Mouse (Mus musculus) adrenal gland, postnatal 4 days (tissue): ENCODE results near the gene Sod2. TPM values are rescaled to one million over a fixed set of nuclear protein-coding genes. Genes with fewer than 3 reads are reported as not detected.
"Not testable (repeated sequence)": the region's sequence is repeated elsewhere in the genome, so short reads cannot be mapped to it uniquely, and the experiment has no call there.

Source experiments
- DNase-seq, 2 experiments: peaks; one replicate each; pipeline ENCODE4 v3.0.0; 2021 to 2022; ENCODE audit warnings: low spot score in 2 of 2, mixed read lengths in 2 of 2
- total RNA-seq, 2 experiments: library from RNA; stranded (reverse); gene quantifications; 2 replicates each; pipeline ENCODE4 v1.2.3; 2021

Sod2 gene
- total RNA-seq, 2 experiments from 2014 or later: 278 to 301 TPM

DNA sequence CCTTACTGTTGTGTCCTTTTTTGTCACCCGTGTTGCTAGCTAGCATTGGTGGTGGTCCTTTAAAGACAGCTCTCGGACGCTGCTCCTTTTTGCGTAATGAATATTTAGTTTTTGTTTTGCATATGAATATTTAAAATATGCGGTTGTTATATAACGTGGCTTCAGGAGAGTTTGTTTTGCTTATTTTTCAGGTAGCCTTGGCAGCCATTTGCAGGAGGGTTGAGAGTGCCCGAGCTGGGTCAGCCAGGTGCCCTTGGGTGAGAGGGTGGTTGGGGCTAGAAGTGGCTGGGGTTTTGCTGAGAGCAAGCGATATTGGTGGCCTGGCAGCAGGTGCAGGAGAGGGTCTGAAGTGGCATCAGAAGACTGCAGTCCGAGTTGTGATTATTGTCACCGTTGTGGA is 1.9 kb downstream of the Sod2 start:
- no peak for DNase-seq

DNA sequence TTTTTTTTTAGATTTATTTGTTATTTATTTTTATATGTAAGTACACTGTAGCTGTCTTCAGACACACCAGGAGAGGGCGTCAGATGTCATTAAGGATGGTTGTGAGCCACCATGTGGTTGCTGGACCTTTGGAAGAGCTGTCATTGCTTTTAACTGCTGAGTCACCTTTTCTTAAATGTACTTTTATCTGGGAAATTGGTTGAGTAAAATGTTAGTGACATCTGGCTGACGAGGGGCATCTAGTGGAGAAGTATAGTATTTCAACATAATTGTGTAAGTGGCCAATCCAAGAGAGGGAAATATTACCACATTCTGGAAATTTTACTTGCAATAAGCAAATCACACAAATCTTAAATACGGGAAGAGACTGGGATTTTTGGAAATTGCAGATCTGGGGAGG is 3.2 kb downstream of the Sod2 start:
- DNase-seq: no peak

DNA sequence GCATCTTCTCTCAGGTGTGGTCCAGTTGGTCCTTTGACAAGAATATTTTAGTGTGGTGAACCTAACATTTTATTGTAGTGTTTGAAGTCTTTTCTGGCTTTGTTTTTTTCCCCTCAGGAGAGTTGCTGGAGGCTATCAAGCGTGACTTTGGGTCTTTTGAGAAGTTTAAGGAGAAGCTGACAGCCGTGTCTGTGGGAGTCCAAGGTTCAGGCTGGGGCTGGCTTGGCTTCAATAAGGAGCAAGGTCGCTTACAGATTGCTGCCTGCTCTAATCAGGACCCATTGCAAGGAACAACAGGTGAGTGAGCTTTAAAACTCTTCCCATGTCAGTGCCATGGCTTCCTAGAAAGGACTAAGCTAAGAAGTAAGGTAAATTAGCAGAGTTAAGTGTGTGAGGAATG is 6.7 kb downstream of the Sod2 start:
- DNase-seq: no peak

DNA sequence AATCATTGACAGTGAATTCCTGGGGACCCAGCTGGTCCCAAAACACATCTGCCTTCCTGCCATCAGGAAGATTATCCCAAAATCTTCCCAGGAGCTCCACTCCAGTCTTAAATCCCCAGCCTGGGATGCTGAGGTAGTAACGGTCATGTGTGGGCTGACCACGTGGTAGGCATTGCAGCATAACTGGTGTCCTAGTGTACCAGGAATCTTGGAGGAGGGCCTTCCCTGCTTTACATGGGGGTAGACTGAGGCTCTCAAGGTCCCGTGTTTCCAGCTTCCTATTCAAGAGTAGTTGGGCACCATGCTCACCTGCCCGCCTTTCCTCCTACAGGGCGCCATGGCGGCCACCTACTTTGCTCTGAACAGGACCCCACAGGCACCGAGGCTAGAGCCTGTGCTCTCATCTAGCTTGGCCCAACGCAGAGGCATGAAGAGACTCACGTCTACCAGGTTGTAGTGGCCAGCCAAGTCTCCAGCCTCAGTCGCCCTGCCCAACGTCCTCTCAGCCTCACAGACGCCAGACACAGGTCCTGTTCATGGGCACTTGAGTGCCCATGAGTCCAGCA is 30.1 kb downstream of the Sod2 start:
- DNase-seq: not testable (repeated sequence)

DNA sequence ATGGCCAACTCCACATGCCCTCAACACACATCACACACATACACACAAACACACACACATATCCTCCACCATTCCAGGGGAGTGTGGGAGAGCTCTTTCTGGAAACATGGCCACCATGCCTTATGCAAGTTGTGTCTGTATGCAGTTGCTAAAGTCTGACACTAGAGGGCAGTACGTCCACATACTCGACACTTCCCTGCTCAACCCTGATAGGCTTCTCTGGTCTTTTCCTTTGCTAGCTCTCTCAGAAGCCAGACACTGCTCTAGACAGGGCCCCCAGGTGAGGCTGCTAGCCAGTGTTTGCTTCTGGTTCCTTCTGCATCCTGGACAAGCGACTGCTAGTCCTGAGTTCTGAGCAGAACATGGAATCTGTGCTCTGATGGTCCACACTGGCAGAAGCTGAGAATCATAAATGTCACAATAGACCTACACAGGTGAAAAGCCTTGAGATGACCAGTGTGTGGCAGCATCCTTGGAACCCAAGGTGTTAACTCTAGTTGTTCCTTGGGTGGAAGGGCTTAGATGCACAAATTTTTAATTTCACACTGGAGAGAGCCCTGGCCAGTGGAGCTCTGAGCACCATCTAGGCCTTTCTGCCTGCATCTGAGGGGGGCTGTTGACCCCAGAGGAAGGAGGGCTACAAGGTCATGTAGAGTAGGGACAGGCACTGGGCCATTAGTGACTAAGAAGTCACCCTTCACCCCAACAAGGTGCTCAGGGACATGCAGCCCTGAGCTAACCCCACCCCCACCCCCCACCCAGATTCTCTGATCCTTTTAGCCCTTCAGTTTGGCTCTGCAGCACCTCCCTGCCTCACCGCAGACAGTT is 37.4 kb downstream of the Sod2 start:
- not testable (repeated sequence) for DNase-seq

DNA sequence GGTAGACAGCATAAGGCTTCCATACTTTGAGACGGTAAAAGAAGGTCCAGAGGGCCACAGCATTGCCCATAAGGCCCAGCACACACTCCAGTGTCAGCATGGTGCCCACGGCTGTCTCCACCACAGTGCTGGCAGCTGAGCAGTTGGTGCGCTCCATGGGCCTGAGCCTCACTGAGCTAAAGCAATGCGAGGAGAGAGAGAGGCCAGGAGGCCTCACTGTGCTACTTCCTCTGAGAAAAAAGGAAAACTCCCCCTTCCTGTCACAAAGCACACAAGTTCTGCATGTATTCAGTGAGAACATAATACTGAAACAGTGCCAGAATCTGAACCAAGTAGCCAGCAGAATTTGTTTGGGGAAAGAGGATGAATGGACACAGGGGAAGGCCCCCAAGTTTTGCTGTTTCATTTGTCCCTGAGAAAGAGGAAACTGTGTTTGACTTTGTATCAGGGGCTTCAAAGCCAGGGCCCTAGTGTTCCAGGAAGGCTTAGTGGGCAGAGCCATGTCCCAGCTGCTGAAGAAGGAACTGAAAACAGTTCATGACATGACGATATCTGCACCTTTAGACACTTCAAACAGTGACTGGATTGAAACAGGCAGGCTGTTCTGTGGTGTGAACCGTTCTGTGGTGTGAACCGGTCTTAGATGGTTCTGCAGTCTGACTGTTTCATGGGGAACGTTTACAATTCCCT is 45.6 kb downstream of the Sod2 start, which contains the start of gene Gpr31b:
Gene Gpr31b, minus strand, starts transcription at position 173 of the 690 bp plus-strand sequence.
- not testable (repeated sequence) for DNase-seq

DNA sequence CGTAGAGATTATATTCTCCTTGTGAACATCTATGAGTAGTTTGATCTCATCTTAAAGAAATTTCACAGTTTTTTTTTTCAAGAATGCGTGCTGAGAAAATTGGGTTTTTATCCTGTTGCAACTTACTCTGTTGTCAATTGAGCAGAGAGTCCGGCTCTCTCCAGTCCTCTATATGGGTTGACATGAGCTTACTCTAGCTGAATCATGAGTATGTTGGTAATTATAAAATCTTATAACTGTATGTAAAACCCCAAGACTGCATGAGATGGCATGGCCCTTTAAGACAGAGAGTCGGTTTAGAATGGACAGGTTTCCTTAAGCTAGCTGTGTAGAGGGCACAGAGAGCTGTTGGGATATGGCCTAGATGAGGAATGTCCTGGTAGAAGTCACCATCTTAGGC is 54.2 kb downstream of the Sod2 start, which contains the start of gene Tcp10b:
Gene Tcp10b, plus strand, starts transcription at position 301 of the 400 bp plus-strand sequence.
- not testable (repeated sequence) for DNase-seq

DNA sequence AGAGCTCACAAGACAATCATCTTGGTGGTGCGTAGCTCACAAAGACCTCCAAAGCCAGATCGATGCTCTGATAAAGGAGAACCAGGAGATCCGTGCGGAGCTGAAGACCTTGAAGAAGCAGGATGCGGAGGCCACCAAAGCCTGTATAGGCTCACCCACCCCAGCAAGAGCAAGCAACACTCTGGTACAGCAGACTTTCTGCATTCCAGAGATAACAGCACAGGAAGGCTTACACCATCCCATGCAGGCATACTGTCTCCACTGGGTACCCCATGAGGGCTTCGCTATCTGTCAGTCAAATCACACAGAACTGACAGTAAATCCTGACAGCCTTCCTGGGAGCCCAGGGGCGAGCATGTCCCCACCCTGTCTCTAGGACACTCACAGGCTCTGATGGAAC is 56.2 kb downstream of the Sod2 start:
- not testable (repeated sequence) for DNase-seq

DNA sequence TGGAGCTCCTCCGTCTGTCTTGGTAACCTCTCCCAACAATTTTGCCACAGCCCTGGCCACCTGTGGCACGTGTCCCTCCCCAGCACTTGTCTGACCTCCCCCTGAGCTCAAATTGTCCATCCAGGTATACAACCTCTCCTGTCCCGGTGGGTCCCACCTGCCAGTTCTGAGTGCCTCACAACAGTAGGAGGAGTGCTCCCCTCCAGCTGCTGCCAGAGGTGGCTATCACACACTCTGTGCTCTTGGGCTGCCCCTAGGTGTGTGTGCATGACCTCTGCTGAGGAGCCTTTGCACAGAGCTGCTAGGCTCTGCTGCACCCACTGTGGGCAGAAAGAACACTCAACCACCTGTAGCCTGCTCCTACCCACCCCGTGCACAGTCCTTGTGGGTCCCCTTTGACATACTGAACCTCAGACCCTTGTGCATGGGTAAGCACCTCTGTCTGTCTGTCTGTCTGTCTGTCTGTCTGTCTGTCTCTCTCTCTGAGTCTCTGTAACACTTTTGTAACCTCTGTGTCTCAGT is 61.3 kb downstream of the Sod2 start:
- DNase-seq: not testable (repeated sequence)

DNA sequence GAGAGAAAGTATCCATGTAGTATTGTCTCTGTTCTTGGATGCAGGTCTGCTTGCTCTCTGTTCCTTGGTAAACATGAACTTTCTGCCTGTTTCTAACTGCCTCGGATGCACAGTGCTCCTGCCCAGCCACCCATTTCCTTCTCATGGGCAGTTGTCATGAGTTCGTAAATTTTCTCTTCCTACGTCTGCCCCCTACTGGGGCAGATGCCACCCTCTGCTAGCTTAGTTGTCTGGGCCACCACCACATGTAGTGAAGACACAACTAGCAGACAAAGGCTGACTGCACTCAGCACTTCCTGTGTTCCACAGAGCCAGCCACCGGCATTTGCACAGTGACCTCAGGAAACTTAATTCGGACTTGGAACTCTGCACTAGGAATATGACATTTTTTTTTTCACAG is 62.6 kb downstream of the Sod2 start:
- DNase-seq: not testable (repeated sequence)

Other genes starting within 250 kb of the Sod2 start
- 10 to 100 TPM; 76.4 to 82.0 TPM for gene Igf2r, start 237.2 kb upstream of the Sod2 start, total RNA-seq
- gene Mas1, start 138.7 kb upstream of the Sod2 start, total RNA-seq: not detected
- gene Mrgprh, start 130.8 kb upstream of the Sod2 start, total RNA-seq: under 1 TPM; 0.25 to 0.37 TPM
- gene Pnldc1, start 96.6 kb upstream of the Sod2 start, total RNA-seq: 1 to 10 TPM; 3.1 to 3.6 TPM
- gene Tcp1, start 91.1 kb upstream of the Sod2 start, total RNA-seq: 100 to 1,000 TPM; 256 to 260 TPM
- 10 to 100 TPM; 86.7 to 89.9 TPM for gene Mrpl18, start 90.5 kb upstream of the Sod2 start, total RNA-seq
- 1 to 10 TPM in 1 of 2 experiments, under 1 TPM in 1; 0.87 to 6.9 TPM for gene Acat3, start 66.2 kb upstream of the Sod2 start, total RNA-seq
- 10 to 100 TPM; 56.5 to 57.6 TPM for gene Acat2, start 46.1 kb upstream of the Sod2 start, total RNA-seq
- gene Wtap, start 12.7 kb upstream of the Sod2 start, total RNA-seq: 10 to 100 TPM; 78.3 to 79.2 TPM
- gene Gpr31b, start 45.5 kb downstream of the Sod2 start, total RNA-seq: under 1 TPM in 1 of 2 experiments, not detected in 1; 0.51 TPM
- gene Tcp10b, start 54.3 kb downstream of the Sod2 start, total RNA-seq: 1 to 10 TPM; 1.2 TPM
- gene Unc93a, start 125.0 kb downstream of the Sod2 start, total RNA-seq: under 1 TPM; 0.70 to 0.90 TPM
- not detected for gene Smok2a, start 214.3 kb downstream of the Sod2 start, total RNA-seq
- gene Smok2b, start 223.4 kb downstream of the Sod2 start, total RNA-seq: not detected